Mouse (Mus musculus) urinary bladder, postnatal 25 days (tissue): Measurements from ENCODE around the gene Mpp2.

ENCODE experiments used
- DNase-seq: peaks from one replicate; pipeline ENCODE4 v3.0.0; 2022; ENCODE audit warnings: low spot score

The Mpp2 gene

GRCm38 (mm10) chr11:102072729-102073128 is 15.6 kb downstream of the Mpp2 start:
- DNase-seq = no peak

GRCm38 (mm10) chr11:102070426-102070825 is 17.9 kb downstream of the Mpp2 start:
- no peak for DNase-seq

DNA sequence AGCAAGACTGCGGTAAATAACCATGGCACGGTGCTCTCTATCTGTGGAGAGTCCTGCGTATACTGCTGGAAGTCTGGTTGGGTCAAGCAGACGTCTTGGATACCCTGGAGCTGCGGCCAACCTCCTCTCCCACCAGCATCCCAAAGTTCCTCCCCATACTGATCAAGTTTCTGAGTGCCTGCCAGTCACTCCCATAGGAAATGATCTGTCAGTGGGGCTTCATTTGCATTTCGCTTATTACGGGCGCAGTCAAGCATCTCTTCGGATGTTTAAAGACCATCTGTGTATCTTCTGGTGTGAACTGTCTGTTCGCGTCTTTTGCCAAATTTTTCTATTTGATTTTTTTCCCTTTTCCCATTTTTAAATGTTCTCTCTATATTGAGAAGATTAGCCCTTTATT is 18.7 kb downstream of the Mpp2 start:
- DNase-seq = no peak

GRCm38 (mm10) chr11:102068969-102069368 is 19.3 kb downstream of the Mpp2 start:
- DNase-seq = no peak

DNA sequence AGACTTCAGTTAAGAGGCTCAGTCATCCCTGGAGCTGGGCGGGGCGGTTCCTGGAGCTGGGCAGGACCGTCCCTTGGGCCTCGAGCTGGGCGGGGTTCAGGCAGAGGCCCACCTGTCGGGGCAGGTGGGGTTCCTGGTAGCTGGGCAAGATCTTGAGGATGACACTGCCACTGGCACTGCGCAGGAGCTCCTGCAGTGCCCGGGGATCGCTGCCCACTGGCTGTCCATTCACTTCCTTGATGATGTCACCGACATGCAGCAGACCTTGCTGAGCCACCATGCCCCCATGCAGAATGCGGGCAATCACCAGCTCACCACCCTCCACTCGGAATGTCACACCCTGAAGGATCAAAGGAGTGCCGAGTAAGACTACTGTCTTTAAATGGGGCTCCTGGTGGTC is 25.2 kb downstream of the Mpp2 start:
- no peak for DNase-seq

DNA sequence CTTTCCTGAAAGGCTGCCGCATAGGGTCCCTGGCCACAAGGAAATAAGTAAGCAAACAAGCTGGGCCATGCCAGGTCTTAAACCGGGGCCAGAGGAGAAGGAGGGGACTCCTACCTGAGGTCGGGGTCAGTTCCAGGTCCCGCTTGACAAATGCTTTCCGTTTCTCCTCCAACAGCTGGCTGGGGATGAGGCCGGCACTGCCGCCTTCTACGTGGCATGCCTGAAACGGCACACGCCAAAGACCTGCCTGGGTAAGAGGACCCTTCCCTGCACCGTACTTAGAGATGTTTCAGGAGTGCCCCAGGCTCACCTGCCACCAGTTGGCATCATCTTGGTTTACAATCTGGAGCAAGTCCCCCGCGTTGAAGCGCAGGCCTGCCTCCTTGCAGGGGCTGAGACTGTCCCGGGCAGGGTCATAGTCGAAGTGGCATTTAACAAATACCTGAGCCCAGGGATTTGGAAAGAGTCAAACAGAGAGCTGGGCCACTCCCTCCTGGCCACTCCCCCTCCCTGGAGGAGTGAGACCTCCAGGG is 26.3 kb downstream of the Mpp2 start:
- no peak for DNase-seq

- DNase-seq = peak; percentile 74
These were observed 26.9 kb downstream of the Mpp2 start for GRCm38 (mm10) chr11:102061236-102061940.

DNA sequence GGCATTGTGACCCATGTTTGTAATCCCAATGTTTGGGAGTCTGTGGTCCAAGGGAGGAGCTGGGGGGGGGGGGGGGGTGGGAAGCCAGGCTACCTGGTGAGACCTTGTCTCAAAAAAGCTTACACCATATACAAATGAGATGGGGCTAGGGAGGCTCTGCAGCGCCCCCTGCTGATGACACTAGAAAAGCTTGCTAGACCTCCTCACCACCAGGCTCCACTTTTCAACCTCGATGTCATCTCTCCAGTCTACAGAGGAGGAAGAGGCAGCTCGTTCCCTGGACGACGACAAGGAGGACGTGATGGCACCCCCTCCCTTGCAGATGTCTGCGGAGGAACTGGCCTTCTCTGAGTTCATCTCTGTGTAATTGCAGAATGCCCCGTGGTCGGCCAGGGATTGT is 34.5 kb downstream of the Mpp2 start:
- peak; percentile 52 for DNase-seq

GRCm38 (mm10) chr11:102053183-102053582 is 35.1 kb downstream of the Mpp2 start:
- no peak for DNase-seq

- no peak for DNase-seq
These were observed 35.6 kb downstream of the Mpp2 start for GRCm38 (mm10) chr11:102052697-102053096.

DNA sequence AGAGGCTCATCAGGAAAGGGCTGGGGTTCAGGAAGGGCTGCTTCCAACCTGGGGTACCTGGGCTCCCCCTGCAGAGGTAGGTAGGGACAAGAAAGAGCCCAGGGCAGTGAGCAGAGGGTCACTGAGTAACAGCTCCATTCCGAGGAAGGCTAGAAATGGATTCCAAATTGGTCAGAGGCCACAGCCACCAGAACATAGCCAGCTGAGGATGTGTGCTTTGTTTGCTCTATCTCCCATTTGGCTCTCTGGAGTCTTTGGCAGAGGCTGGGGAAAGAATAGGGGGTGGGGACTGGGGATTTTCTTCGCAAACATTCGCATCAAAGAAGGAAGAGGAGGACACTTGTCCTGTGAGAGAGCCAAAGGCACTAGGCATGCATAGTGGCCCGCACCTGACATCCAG is 36.4 kb downstream of the Mpp2 start:
- no peak for DNase-seq

- DNase-seq = no peak
These were observed 36.8 kb downstream of the Mpp2 start for GRCm38 (mm10) chr11:102051541-102051940.

DNA sequence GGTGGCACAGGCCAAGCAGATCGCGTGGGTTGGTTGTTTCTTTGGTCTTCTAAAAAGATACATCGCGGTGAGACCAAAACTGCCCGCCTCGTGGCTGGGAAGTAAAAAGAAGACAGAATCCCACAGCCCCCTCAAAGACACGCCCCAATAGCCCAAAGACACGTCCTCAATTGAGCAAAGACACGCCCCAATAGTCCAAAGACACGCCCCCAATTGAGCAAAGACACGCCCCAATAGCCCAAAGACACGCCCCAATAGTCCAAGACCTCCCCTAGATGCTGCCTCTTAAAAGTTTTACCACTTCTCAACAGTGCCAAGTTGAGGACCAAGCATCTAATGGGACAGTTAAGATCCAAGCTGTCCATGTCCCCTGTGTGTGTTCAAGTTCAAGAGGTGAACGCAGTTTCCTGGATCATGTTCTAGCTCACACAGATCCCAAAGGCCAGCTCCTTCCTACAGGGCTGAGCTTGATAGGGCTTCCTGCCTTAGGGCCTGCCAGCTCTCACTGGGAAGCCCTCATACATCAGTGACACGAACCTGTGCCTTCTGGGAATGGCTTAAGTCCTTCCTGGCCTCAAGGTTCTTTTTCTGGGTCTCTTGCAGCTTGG is 38.3 kb downstream of the Mpp2 start:
- DNase-seq = no peak

GRCm38 (mm10) chr11:102046607-102047006 is 41.7 kb downstream of the Mpp2 start:
- no peak for DNase-seq

GRCm38 (mm10) chr11:102044691-102045212 is 43.6 kb downstream of the Mpp2 start:
- no peak for DNase-seq

GRCm38 (mm10) chr11:102043381-102043780 is 44.9 kb downstream of the Mpp2 start:
- no peak for DNase-seq

GRCm38 (mm10) chr11:102042971-102043370 is 45.3 kb downstream of the Mpp2 start:
- DNase-seq = no peak

- DNase-seq = no peak
These were observed 46.9 kb downstream of the Mpp2 start, which contains the start of gene Cd300lg for GRCm38 (mm10) chr11:102041350-102041949. TSS of gene Cd300lg (plus strand) at chr11:102041509.

GRCm38 (mm10) chr11:102040646-102041045 is 47.7 kb downstream of the Mpp2 start:
- DNase-seq = no peak

GRCm38 (mm10) chr11:102040138-102040524 is 48.2 kb downstream of the Mpp2 start:
- peak; percentile 88 for DNase-seq

DNA sequence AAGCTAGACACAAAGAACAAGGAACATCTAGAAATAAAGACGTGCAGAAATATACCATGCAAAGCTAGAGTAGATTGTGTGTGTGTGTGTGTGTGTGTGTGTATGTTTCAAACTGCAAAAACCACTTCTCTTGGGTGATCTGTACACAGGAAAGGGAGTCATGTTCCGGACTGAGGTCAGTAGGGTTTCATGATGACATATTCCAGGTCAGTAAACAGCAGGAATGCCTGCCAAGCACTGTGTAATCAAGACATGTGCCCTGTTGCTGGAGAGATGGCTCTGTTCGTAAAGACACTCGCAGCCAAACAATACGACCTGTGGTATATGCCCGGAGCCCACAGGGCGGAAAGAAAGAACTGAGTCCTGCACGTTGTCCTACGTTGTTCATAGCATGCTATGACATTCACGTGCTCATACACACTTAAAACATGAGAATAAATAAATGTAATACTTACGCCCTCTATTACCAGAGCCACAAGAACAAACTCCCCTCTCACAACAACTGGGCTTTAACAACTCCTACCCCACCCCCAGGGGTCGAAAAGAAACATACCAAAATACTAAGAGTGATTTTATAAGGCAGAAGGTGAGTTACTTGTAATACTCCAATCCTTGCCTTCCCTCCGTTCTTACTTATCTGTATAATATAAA is 48.7 kb downstream of the Mpp2 start:
- no peak for DNase-seq

GRCm38 (mm10) chr11:102037789-102038188 is 50.5 kb downstream of the Mpp2 start:
- DNase-seq = no peak
